Mouse (Mus musculus) E14TG2a.4 (cell line): ENCODE data around the gene Stard13.

Experiments
- CTCF ChIP-seq: conservative IDR thresholded peaks from 2 replicates; pipeline ENCODE4 v1.5.1; 2014; ENCODE audit warnings: low read length
- NANOG ChIP-seq: IDR thresholded peaks from 2 replicates; pipeline ENCODE4 v1.6.1; 2014; ENCODE audit warnings: borderline replicate concordance, low read length, mixed read lengths
- POU5F1 ChIP-seq: IDR thresholded peaks from 2 replicates; pipeline ENCODE4 v1.6.1; 2014; ENCODE audit warnings: low read length, borderline replicate concordance

DNA sequence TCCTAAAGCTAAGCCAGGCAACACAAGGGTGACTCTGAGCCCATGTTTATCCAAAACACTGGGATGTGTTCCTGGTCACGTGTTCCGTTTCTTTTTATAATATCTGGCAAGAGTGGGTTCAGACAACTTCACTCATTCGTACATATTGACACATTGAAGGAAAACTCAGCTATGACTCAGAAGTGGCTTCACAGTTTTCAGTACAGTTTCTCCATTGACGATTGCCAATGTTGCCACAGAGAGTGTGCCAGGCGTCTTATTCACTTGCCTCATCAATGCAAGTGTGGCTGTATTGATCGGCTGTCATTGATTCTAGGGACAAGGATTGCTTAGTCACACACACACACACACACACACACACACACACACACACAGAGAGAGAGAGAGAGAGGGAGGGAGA, 187.5 kb downstream of the Stard13 start:
- TF ChIP-seq CTCF: no peak
- no peak for TF ChIP-seq NANOG
- TF ChIP-seq POU5F1: no peak
